Mouse (Mus musculus) megakaryocyte, embryonic 14.5 days (primary cell): ENCODE results near the gene Letm1.

Source experiments
- FLI1 ChIP-seq: IDR thresholded peaks from 2 replicates; pipeline ENCODE4 v1.6.1; 2012; ENCODE audit warnings: low read length, inconsistent platforms, mixed read lengths
- GATA1 ChIP-seq: IDR thresholded peaks from 3 replicates; pipeline ENCODE4 v1.6.1; 2012; ENCODE audit warnings: mixed read lengths, low read length, inconsistent platforms, borderline replicate concordance

- TF ChIP-seq GATA1 (no peak), FLI1 (no peak)
These were observed 47.3 kb upstream of the Letm1 start for GRCm38 (mm10) chr5:33829958-33830357.
